Mouse (Mus musculus) bone marrow, adult 2 months (tissue): Measurements from ENCODE around the gene Slc30a2.

ENCODE experiments used
- CTCF ChIP-seq: fragments of 200-500 bp; IDR thresholded peaks from 2 replicates; pipeline ENCODE4 v1.5.1; 2011; ENCODE audit warnings: low read length, control low read depth; ENCODE audit not compliant: control insufficient read depth, insufficient read depth
- POLR2A ChIP-seq: fragments of 200-500 bp; IDR thresholded peaks from 2 replicates; pipeline ENCODE4 v1.6.1; 2011; ENCODE audit warnings: low read depth, mild to moderate bottlenecking, control low read depth, low read length, borderline replicate concordance; ENCODE audit not compliant: control insufficient read depth

DNA sequence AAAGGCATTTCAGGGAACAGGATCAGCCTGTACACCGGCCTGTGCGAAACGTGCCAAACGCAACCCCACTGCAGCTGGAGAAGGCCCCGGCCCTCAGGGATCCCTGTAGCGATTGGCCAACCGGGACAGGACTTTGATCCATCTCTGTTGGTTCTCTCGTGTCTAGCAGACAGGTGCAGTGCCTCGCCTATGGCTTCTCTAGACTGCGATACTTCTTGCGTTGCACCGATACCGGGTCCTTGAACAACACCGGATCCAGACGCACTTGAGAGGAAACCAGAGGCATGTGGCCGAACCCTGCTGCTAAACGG lies 14.4 kb downstream of the Slc30a2 start:
- TF ChIP-seq CTCF (no peak), POLR2A (no peak)
